Mouse (Mus musculus): ENCODE measurements around the gene Nrxn3.

GRCm38 (mm10) chr12:89888647-89889046 is 1166.0 kb downstream of the Nrxn3 start:
- no peak for TF ChIP-seq GATA1 (IDR thresholded peaks at IDR 0.05; ENCODE audit: borderline replicate concordance, low read length)
- no peak for TF ChIP-seq FLI1 (IDR thresholded peaks at IDR 0.05; ENCODE audit: low read length)
